ENCODE assay signal across 12 mouse cellular contexts in genomic region chr2:30737759-30738158, GRCm38 (mm10).
A peak's percentile ranks its signal among the peaks of the same experiment; 100 is the strongest.
DNase-seq lines count a peak whose midpoint lies in the region; ATAC-seq and TF ChIP-seq lines count a peak whose summit lies in the region.
"Had no signal": no experiment of that assay in that cellular context is flagged by ENCODE, and none has a peak within 500 bp of the region (broad histone marks: within the 10 kb centered on the region; RNA-seq: fewer than 3 reads in every experiment).

No protein-coding gene starts in this region.

- no peak for DNase-seq in layer of hippocampus, adult 2 months (ENCODE audit: low spot score in 2 of 2)
- DNase-seq in layer of hippocampus, postnatal 25 days (ENCODE audit: extremely low spot score in 1 of 2, low spot score in 1 of 2), result no peak
- DNase-seq in lung, postnatal 0 days (ENCODE audit: low spot score), result no peak
- DNase-seq in retina, embryonic 14.5 days (ENCODE audit: low spot score), result no peak
- DNase-seq in urinary bladder, postnatal 36 days (ENCODE audit: low spot score in 2 of 2), result no peak
- DNase-seq: cerebellum, adult 9-11 months; thymus, postnatal 25 days had no signal

- H3K27me3 ChIP-seq in forebrain, embryonic 13.5 days, result no peaks in the 10 kb centered on the region
- H3K27me3 ChIP-seq in hindbrain, embryonic 12.5 days, result no peaks in the 10 kb centered on the region
- no peaks in the 10 kb centered on the region for H3K27me3 ChIP-seq in midbrain, embryonic 15.5 days (replicated peaks)
- no peaks in the 10 kb centered on the region for H3K27me3 ChIP-seq in lung, postnatal 0 days (replicated peaks; ENCODE audit: insufficient read depth, low read length)

- 0 out of 2 replicates have a peak overlapping the region, but pooled peaks have one; percentile 31 for H3K9ac ChIP-seq in forebrain, embryonic 13.5 days
- peak overlapping the region; percentile 23; the same call in 1 of the 2 replicates for H3K9ac ChIP-seq in hindbrain, embryonic 12.5 days
- no peak overlapping the region for H3K9ac ChIP-seq in midbrain, embryonic 15.5 days
- no peak overlapping the region for H3K9ac ChIP-seq in lung, postnatal 0 days (replicated peaks; ENCODE audit: low read depth)

- peaks cover 39% of the 10 kb centered on the region for H3K4me1 ChIP-seq in forebrain, embryonic 13.5 days
- H3K4me1 ChIP-seq in hindbrain, embryonic 12.5 days, result peaks cover 33% of the 10 kb centered on the region
- H3K4me1 ChIP-seq in midbrain, embryonic 15.5 days, result peaks cover 27% of the 10 kb centered on the region
- no peaks in the 10 kb centered on the region for H3K4me1 ChIP-seq in lung, postnatal 0 days (ENCODE audit: insufficient read depth, low read depth, low read length)

- no peak for TF ChIP-seq EP300 in lung, postnatal 0 days (IDR thresholded peaks at IDR 0.05)

- no peak overlapping the region for H3K4me3 ChIP-seq in layer of hippocampus, adult 2 months
- H3K4me3 ChIP-seq in forebrain, embryonic 13.5 days, result no peak overlapping the region
- no peak overlapping the region for H3K4me3 ChIP-seq in hindbrain, embryonic 12.5 days
- no peak overlapping the region for H3K4me3 ChIP-seq in midbrain, embryonic 15.5 days
- H3K4me3 ChIP-seq in lung, postnatal 0 days (ENCODE audit: low read depth, low read length), result no peak overlapping the region

- H3K27ac ChIP-seq in layer of hippocampus, adult 2 months, result peak overlapping the region; percentile 28
- H3K27ac ChIP-seq in forebrain, embryonic 13.5 days, result peak overlapping the region; percentile 78
- H3K27ac ChIP-seq in hindbrain, embryonic 12.5 days, result peak overlapping the region; percentile 83
- peak overlapping the region; percentile 55 for H3K27ac ChIP-seq in midbrain, embryonic 15.5 days
- H3K27ac ChIP-seq in lung, postnatal 0 days (ENCODE audit: low read length), result no peak overlapping the region

- H3K4me2 ChIP-seq in forebrain, embryonic 13.5 days, result peak overlapping the region; percentile 26
- H3K4me2 ChIP-seq in hindbrain, embryonic 12.5 days (replicated peaks), result no peak overlapping the region
- H3K4me2 ChIP-seq in midbrain, embryonic 15.5 days, result no peak overlapping the region
- no peak overlapping the region for H3K4me2 ChIP-seq in lung, postnatal 0 days (replicated peaks; ENCODE audit: low read depth, low read length)
- H3K4me2 ChIP-seq: liver, embryonic 11.5 days had no signal

- H3K9me3 ChIP-seq in forebrain, embryonic 13.5 days (replicated peaks), result no peaks in the 10 kb centered on the region
- no peaks in the 10 kb centered on the region for H3K9me3 ChIP-seq in hindbrain, embryonic 12.5 days (replicated peaks)
- H3K9me3 ChIP-seq in midbrain, embryonic 15.5 days, result no peaks in the 10 kb centered on the region
- H3K9me3 ChIP-seq in lung, postnatal 0 days (ENCODE audit: low read length), result no peaks in the 10 kb centered on the region
- H3K9me3 ChIP-seq: G1E had no signal

- no peak for TF ChIP-seq CTCF in layer of hippocampus, adult 2 months (conservative IDR thresholded peaks at IDR 0.05)
- TF ChIP-seq CTCF in lung, postnatal 0 days (IDR thresholded peaks at IDR 0.05), result no peak

- ATAC-seq in forebrain, embryonic 13.5 days, result peak; percentile 91
- ATAC-seq in hindbrain, embryonic 12.5 days (ENCODE audit: low FRiP score), result peak; percentile 82
- peak; percentile 77; the same call in 1 of the 2 replicates for ATAC-seq in midbrain, embryonic 15.5 days (replicated peaks)
- no peak for ATAC-seq in lung, postnatal 0 days

- 25% methylated on average over 5 of the region's 5 CpGs for WGBS in forebrain, embryonic 13.5 days
- 34% methylated on average over 5 of the region's 5 CpGs for WGBS in hindbrain, embryonic 12.5 days
- 17% methylated on average over 5 of the region's 5 CpGs for WGBS in midbrain, embryonic 15.5 days
- WGBS in lung, postnatal 0 days, result 81% methylated on average over 5 of the region's 5 CpGs

- H3K36me3 ChIP-seq in forebrain, embryonic 13.5 days (ENCODE audit: poor library complexity, severe bottlenecking), result no peaks in the 10 kb centered on the region
- H3K36me3 ChIP-seq in hindbrain, embryonic 12.5 days, result no peaks in the 10 kb centered on the region
- no peaks in the 10 kb centered on the region for H3K36me3 ChIP-seq in midbrain, embryonic 15.5 days (replicated peaks)
- H3K36me3 ChIP-seq in lung, postnatal 0 days (ENCODE audit: insufficient read depth, low read length), result no peaks in the 10 kb centered on the region
- H3K36me3 ChIP-seq: G1E had no signal

Comparison
In these comparisons a context has a peak if more than half of its experiments do, and no peak if none do; other contexts are left out.
1. H3K9ac ChIP-seq: peak in forebrain, embryonic 13.5 days (single experiment) and hindbrain, embryonic 12.5 days (single experiment); none in midbrain, embryonic 15.5 days (single experiment) and lung, postnatal 0 days (single experiment).